Mouse (Mus musculus) lung, postnatal 36 days (tissue): ENCODE measurements at regions not wholly inside any gene's neighbourhood (a gene's known extent, or its start where the extent isn't known, plus 50 kb on each side); places are given as distances from the start of the nearest gene placed in this dataset.

Source experiments
- DNase-seq: peaks from one replicate; pipeline ENCODE4 v3.0.0; 2022; ENCODE audit warnings: mixed read lengths

GRCm38 (mm10) chr4:95318561-95318960 lies 238.7 kb upstream of the Fggy start:
- peak; percentile 25 for DNase-seq

- DNase-seq: peak; percentile 28
These were observed 238.3 kb upstream of the Fggy start for GRCm38 (mm10) chr4:95319036-95319435.

- DNase-seq: no peak
These were observed 231.4 kb upstream of the Fggy start for GRCm38 (mm10) chr4:95325861-95326260.

GRCm38 (mm10) chr4:95339822-95340221 lies 217.5 kb upstream of the Fggy start:
- DNase-seq: no peak

- no peak for DNase-seq
These were observed 216.4 kb upstream of the Fggy start for GRCm38 (mm10) chr4:95340926-95341325.

GRCm38 (mm10) chr4:95346722-95347197 lies 210.5 kb upstream of the Fggy start:
- peak; percentile 47 for DNase-seq

GRCm38 (mm10) chr4:95347436-95347835 lies 209.9 kb upstream of the Fggy start:
- no peak for DNase-seq

GRCm38 (mm10) chr4:95348405-95349123 lies 208.7 kb upstream of the Fggy start:
- no peak for DNase-seq

GRCm38 (mm10) chr4:95353894-95354319 lies 203.4 kb upstream of the Fggy start:
- peak; percentile 84 for DNase-seq

- DNase-seq: peak; percentile 18
These were observed 198.6 kb upstream of the Fggy start for GRCm38 (mm10) chr4:95358674-95359073.

GRCm38 (mm10) chr4:95360336-95360967 lies 196.9 kb upstream of the Fggy start:
- DNase-seq: no peak

- no peak for DNase-seq
These were observed 192.8 kb upstream of the Fggy start for GRCm38 (mm10) chr4:95364376-95365082.

GRCm38 (mm10) chr4:95376386-95376785 lies 180.9 kb upstream of the Fggy start:
- DNase-seq: no peak

- DNase-seq: peak; percentile 90
These were observed 179.8 kb upstream of the Fggy start for GRCm38 (mm10) chr4:95377222-95378134.

- no peak for DNase-seq
These were observed 178.7 kb upstream of the Fggy start for GRCm38 (mm10) chr4:95378645-95379044.

- DNase-seq: no peak
These were observed 174.0 kb upstream of the Fggy start for GRCm38 (mm10) chr4:95383216-95383892.

- DNase-seq: peak; percentile 86
These were observed 171.8 kb upstream of the Fggy start for GRCm38 (mm10) chr4:95385552-95385951.

- no peak for DNase-seq
These were observed 171.3 kb upstream of the Fggy start for GRCm38 (mm10) chr4:95386021-95386420.

GRCm38 (mm10) chr4:95388556-95388955 lies 168.8 kb upstream of the Fggy start:
- peak; percentile 62 for DNase-seq

- DNase-seq: peak; percentile 65
These were observed 167.7 kb upstream of the Fggy start for GRCm38 (mm10) chr4:95389647-95390046.

- no peak for DNase-seq
These were observed 166.8 kb upstream of the Fggy start for GRCm38 (mm10) chr4:95390549-95390948.

- DNase-seq: peak; percentile 81
These were observed 161.6 kb upstream of the Fggy start for GRCm38 (mm10) chr4:95395746-95396145.
